Mouse (Mus musculus) midbrain, embryonic 12.5 days (tissue): Measurements from ENCODE around the gene Ebf4. TPM values are rescaled to one million over a fixed set of nuclear protein-coding genes. Genes with fewer than 3 reads are reported as not detected.

Source experiments
- ATAC-seq: fragments of 200-750 bp; cut with Nextera tagmentation; 2 replicates; pipeline ENCODE4 v1.8.0; 2017; ENCODE audit warnings: low read depth, moderate TSS enrichment, moderate library complexity; ENCODE audit not compliant: low FRiP score
- H3K27ac ChIP-seq: fragments of 300-500 bp; sonication (generic); replicated peaks from 2 replicates; pipeline ENCODE4 v1.5.1; 2016; ENCODE audit warnings: mild to moderate bottlenecking
- H3K27me3 ChIP-seq: fragments of 300-500 bp; sonication (generic); 2 replicates; pipeline ENCODE4 v1.6.1; 2016; ENCODE audit warnings: mild to moderate bottlenecking
- H3K36me3 ChIP-seq: fragments of 300-500 bp; sonication (generic); 2 replicates; pipeline ENCODE4 v1.6.1; 2016
- H3K4me1 ChIP-seq: fragments of 300-500 bp; sonication (generic); 2 replicates; pipeline ENCODE4 v1.6.1; 2016
- H3K4me2 ChIP-seq: fragments of 300-500 bp; sonication (generic); replicated peaks from 2 replicates; pipeline ENCODE4 v1.6.1; 2016; ENCODE audit warnings: mild to moderate bottlenecking, moderate library complexity
- H3K4me3 ChIP-seq: fragments of 300-500 bp; sonication (generic); 2 replicates; pipeline ENCODE4 v1.5.1; 2016; ENCODE audit warnings: mild to moderate bottlenecking
- H3K9ac ChIP-seq: fragments of 300-500 bp; sonication (generic); replicated peaks from 2 replicates; pipeline ENCODE4 v1.6.1; 2016; ENCODE audit warnings: mild to moderate bottlenecking, moderate library complexity
- H3K9me3 ChIP-seq: fragments of 300-500 bp; sonication (generic); 2 replicates; pipeline ENCODE4 v1.6.1; 2016; ENCODE audit warnings: mild to moderate bottlenecking
- WGBS: fragments of 180-500 bp; shearing (Covaris S2); methylation state at CpG from one replicate; pipeline ENCODE4 v1.1.7; 2016; 5-methylcytosine and 5-hydroxymethylcytosine counted together
- polyA plus RNA-seq: library from polyadenylated mRNA; unstranded; fragments of >200 nt; fragmentation: Nextera tagmentation; extraction: Ambion mirVana; gene quantifications from 2 replicates; pipeline ENCODE4 v1.2.1, GENCODE M21; 2016

Ebf4 gene
- polyA plus RNA-seq, 1 experiment from 2014 or later: 2.7 TPM

- Histone ChIP-seq H3K4me1 (peaks cover 40% of the 10 kb centered on the region), H3K4me2 (peak overlapping the region; percentile 67), H3K36me3 (0 out of 2 replicates have a peak, but pooled peaks cover 4% of the 10 kb centered on the region), H3K9ac (peak overlapping the region; percentile 91), H3K4me3 (peak overlapping the region; percentile 80), H3K27ac (no peak overlapping the region), H3K9me3 (no peaks in the 10 kb centered on the region), H3K27me3 (peaks cover 40% of the 10 kb centered on the region)
- peak; percentile 1; the same call in 1 of the 2 replicates for ATAC-seq
- 6% methylated on average over 20 of the region's 20 CpGs for WGBS
Measured at GRCm38 (mm10) chr2:130296134-130296745, 1.3 kb downstream of the Ebf4 start.

GRCm38 (mm10) chr2:130297580-130297979 lies 2.6 kb downstream of the Ebf4 start:
- Histone ChIP-seq H3K9me3 (no peaks in the 10 kb centered on the region), H3K27me3 (peaks cover 37% of the 10 kb centered on the region), H3K4me1 (peaks cover 35% of the 10 kb centered on the region), H3K9ac (no peak overlapping the region), H3K36me3 (0 out of 2 replicates have a peak, but pooled peaks cover 4% of the 10 kb centered on the region), H3K4me3 (no peak overlapping the region), H3K4me2 (0 out of 2 replicates have a peak overlapping the region, but pooled peaks have one; percentile 67), H3K27ac (no peak overlapping the region)
- 87% methylated on average over 9 of the region's 9 CpGs for WGBS
- no peak for ATAC-seq

GRCm38 (mm10) chr2:130303014-130303413 lies 8.0 kb downstream of the Ebf4 start:
- Histone ChIP-seq H3K27ac (no peak overlapping the region), H3K36me3 (peaks cover 28% of the 10 kb centered on the region), H3K4me1 (no peaks in the 10 kb centered on the region; the same call in none of the 2 replicates), H3K9ac (no peak overlapping the region), H3K4me3 (no peak overlapping the region), H3K4me2 (no peak overlapping the region), H3K27me3 (peaks cover 2% of the 10 kb centered on the region; the same call in 1 of the 2 replicates), H3K9me3 (no peaks in the 10 kb centered on the region)
- no peak for ATAC-seq
- WGBS: 51% methylated on average over 4 of the region's 4 CpGs

GRCm38 (mm10) chr2:130327057-130327456 lies 32.1 kb downstream of the Ebf4 start:
- Histone ChIP-seq H3K4me3 (no peak overlapping the region), H3K27me3 (no peaks in the 10 kb centered on the region), H3K9ac (no peak overlapping the region), H3K9me3 (no peaks in the 10 kb centered on the region), H3K4me1 (no peaks in the 10 kb centered on the region), H3K27ac (no peak overlapping the region), H3K36me3 (no peaks in the 10 kb centered on the region), H3K4me2 (no peak overlapping the region)
- ATAC-seq: no peak
- 89% methylated on average over 1 of the region's 1 CpGs for WGBS

GRCm38 (mm10) chr2:130329502-130329901 lies 34.5 kb downstream of the Ebf4 start:
- WGBS: 85% methylated on average over 2 of the region's 2 CpGs
- H3K36me3 ChIP-seq: no peaks in the 10 kb centered on the region
- no peak overlapping the region for H3K9ac ChIP-seq
- no peaks in the 10 kb centered on the region for H3K4me1 ChIP-seq
- no peak overlapping the region for H3K4me3 ChIP-seq
- no peaks in the 10 kb centered on the region for H3K27me3 ChIP-seq
- no peak overlapping the region for H3K27ac ChIP-seq
- no peak for ATAC-seq
- H3K9me3 ChIP-seq: no peaks in the 10 kb centered on the region
- no peak overlapping the region for H3K4me2 ChIP-seq

- H3K27me3 ChIP-seq: no peaks in the 10 kb centered on the region
- H3K9me3 ChIP-seq: no peaks in the 10 kb centered on the region
- no peaks in the 10 kb centered on the region for H3K36me3 ChIP-seq
- H3K4me2 ChIP-seq: no peak overlapping the region
- H3K4me1 ChIP-seq: no peaks in the 10 kb centered on the region
- H3K9ac ChIP-seq: no peak overlapping the region
- 82% methylated on average over 6 of the region's 6 CpGs for WGBS
- no peak for ATAC-seq
- no peak overlapping the region for H3K27ac ChIP-seq
- H3K4me3 ChIP-seq: no peak overlapping the region
Measured at GRCm38 (mm10) chr2:130335112-130335511, 40.1 kb downstream of the Ebf4 start.

- no peaks in the 10 kb centered on the region for H3K27me3 ChIP-seq
- no peak overlapping the region for H3K27ac ChIP-seq
- no peaks in the 10 kb centered on the region for H3K4me1 ChIP-seq
- 91% methylated on average over 8 of the region's 8 CpGs for WGBS
- no peak for ATAC-seq
- no peak overlapping the region for H3K4me3 ChIP-seq
- H3K36me3 ChIP-seq: no peaks in the 10 kb centered on the region
- H3K9ac ChIP-seq: no peak overlapping the region
- H3K9me3 ChIP-seq: no peaks in the 10 kb centered on the region
- no peak overlapping the region for H3K4me2 ChIP-seq
Measured at GRCm38 (mm10) chr2:130340464-130341219, 45.7 kb downstream of the Ebf4 start.

- Histone ChIP-seq H3K4me1 (no peaks in the 10 kb centered on the region), H3K27ac (no peak overlapping the region), H3K9me3 (no peaks in the 10 kb centered on the region), H3K4me3 (no peak overlapping the region), H3K36me3 (no peaks in the 10 kb centered on the region), H3K27me3 (no peaks in the 10 kb centered on the region), H3K9ac (no peak overlapping the region), H3K4me2 (no peak overlapping the region)
- no peak for ATAC-seq
- WGBS: 91% methylated on average over 7 of the region's 7 CpGs
Measured at GRCm38 (mm10) chr2:130341220-130341580, 46.2 kb downstream of the Ebf4 start.

- ATAC-seq: no peak
- H3K27me3 ChIP-seq: no peaks in the 10 kb centered on the region
- H3K9me3 ChIP-seq: no peaks in the 10 kb centered on the region
- H3K4me2 ChIP-seq: no peak overlapping the region
- no peaks in the 10 kb centered on the region for H3K36me3 ChIP-seq
- WGBS: 92% methylated on average over 3 of the region's 3 CpGs
- no peak overlapping the region for H3K9ac ChIP-seq
- H3K27ac ChIP-seq: no peak overlapping the region
- peaks cover 10% of the 10 kb centered on the region for H3K4me1 ChIP-seq
- H3K4me3 ChIP-seq: no peak overlapping the region
Measured at GRCm38 (mm10) chr2:130350376-130350775, 55.4 kb downstream of the Ebf4 start.

GRCm38 (mm10) chr2:130351758-130352339 lies 56.9 kb downstream of the Ebf4 start:
- peak; percentile 87 for ATAC-seq
- Histone ChIP-seq H3K36me3 (no peaks in the 10 kb centered on the region), H3K4me3 (no peak overlapping the region), H3K4me1 (peaks cover 10% of the 10 kb centered on the region), H3K4me2 (no peak overlapping the region), H3K9ac (no peak overlapping the region), H3K9me3 (no peaks in the 10 kb centered on the region), H3K27ac (no peak overlapping the region; the same call in 1 of the 2 replicates), H3K27me3 (no peaks in the 10 kb centered on the region)
- 36% methylated on average over 5 of the region's 5 CpGs for WGBS

GRCm38 (mm10) chr2:130353411-130353810 lies 58.4 kb downstream of the Ebf4 start:
- H3K27ac ChIP-seq: no peak overlapping the region
- WGBS: 92% methylated on average over 8 of the region's 8 CpGs
- no peaks in the 10 kb centered on the region for H3K27me3 ChIP-seq
- no peak overlapping the region for H3K4me3 ChIP-seq
- no peaks in the 10 kb centered on the region for H3K9me3 ChIP-seq
- peaks cover 10% of the 10 kb centered on the region for H3K4me1 ChIP-seq
- no peaks in the 10 kb centered on the region for H3K36me3 ChIP-seq
- H3K4me2 ChIP-seq: no peak overlapping the region
- no peak for ATAC-seq
- no peak overlapping the region for H3K9ac ChIP-seq

GRCm38 (mm10) chr2:130353889-130354288 lies 58.9 kb downstream of the Ebf4 start:
- Histone ChIP-seq H3K27ac (no peak overlapping the region), H3K9ac (no peak overlapping the region), H3K36me3 (no peaks in the 10 kb centered on the region), H3K4me3 (no peak overlapping the region), H3K27me3 (peaks cover 5% of the 10 kb centered on the region; the same call in 1 of the 2 replicates), H3K4me2 (no peak overlapping the region), H3K4me1 (peaks cover 13% of the 10 kb centered on the region), H3K9me3 (no peaks in the 10 kb centered on the region)
- 69% methylated on average over 3 of the region's 3 CpGs for WGBS
- no peak for ATAC-seq
